Mouse (Mus musculus) bone marrow macrophage, adult 2 months (primary cell): ENCODE results near the gene Rps10. TPM values are rescaled to one million over a fixed set of nuclear protein-coding genes. Genes with fewer than 3 reads are reported as not detected.
"Not testable (repeated sequence)": the region's sequence is repeated elsewhere in the genome, so short reads cannot be mapped to it uniquely, and the experiment has no call there.

Experiments used
- H3K27ac ChIP-seq: 2 replicates; pipeline ENCODE4 v1.5.1; 2012; ENCODE audit warnings: low read depth, low read length; ENCODE audit not compliant: insufficient read depth
- H3K4me1 ChIP-seq: 2 replicates; pipeline ENCODE4 v1.6.1; 2012; ENCODE audit warnings: low read length; ENCODE audit not compliant: control insufficient read depth, insufficient read depth
- H3K4me3 ChIP-seq: 2 replicates; pipeline ENCODE4 v1.5.1; 2012; ENCODE audit warnings: mild to moderate bottlenecking, low read length, moderate library complexity; ENCODE audit not compliant: insufficient read depth
- CTCF ChIP-seq: IDR thresholded peaks from 2 replicates; pipeline ENCODE4 v1.5.1; 2012; ENCODE audit warnings: low read depth, mild to moderate bottlenecking, low read length, moderate library complexity
- POLR2A ChIP-seq: IDR thresholded peaks from 2 replicates; pipeline ENCODE4 v1.6.1; 2012; ENCODE audit warnings: mild to moderate bottlenecking, low read depth, low read length, borderline replicate concordance
- polyA plus RNA-seq: library from polyadenylated mRNA; stranded (reverse); fragments of >200 nt; gene quantifications from 2 replicates; pipeline ENCODE4 v1.2.4, GENCODE M21; 2012; ENCODE audit not compliant: missing spikeins, insufficient read depth, insufficient read length

The Rps10 gene
- polyA plus RNA-seq, 1 experiment, result 1,367 TPM

- peaks cover 14% of the 10 kb centered on the region for H3K4me1 ChIP-seq
- H3K4me3 ChIP-seq, result no peak overlapping the region
- H3K27ac ChIP-seq, result no peak overlapping the region
- TF ChIP-seq CTCF (no peak), POLR2A (no peak)
These were observed 8.1 kb upstream of the Rps10 start for GRCm38 (mm10) chr17:27644572-27644971.

GRCm38 (mm10) chr17:27643756-27644155, 7.3 kb upstream of the Rps10 start:
- TF ChIP-seq CTCF (no peak), POLR2A (no peak)
- H3K4me1 ChIP-seq, result peaks cover 14% of the 10 kb centered on the region
- no peak overlapping the region for H3K4me3 ChIP-seq
- H3K27ac ChIP-seq, result no peak overlapping the region

- H3K27ac ChIP-seq, result peak overlapping the region; percentile 65
- peaks cover 14% of the 10 kb centered on the region for H3K4me1 ChIP-seq
- H3K4me3 ChIP-seq, result peak overlapping the region; percentile 27; the same call in 1 of the 2 replicates
- TF ChIP-seq POLR2A (no peak), CTCF (no peak)
These were observed 6.6 kb upstream of the Rps10 start for GRCm38 (mm10) chr17:27643101-27643500.

GRCm38 (mm10) chr17:27642491-27643062, 6.1 kb upstream of the Rps10 start:
- H3K4me3 ChIP-seq, result peak overlapping the region; percentile 27
- TF ChIP-seq CTCF (no peak), POLR2A (no peak)
- peaks cover 14% of the 10 kb centered on the region for H3K4me1 ChIP-seq
- peak overlapping the region; percentile 65 for H3K27ac ChIP-seq

GRCm38 (mm10) chr17:27639851-27640250, 3.4 kb upstream of the Rps10 start:
- H3K4me1 ChIP-seq, result peaks cover 16% of the 10 kb centered on the region
- H3K27ac ChIP-seq, H3K4me3 ChIP-seq: not testable (repeated sequence)

GRCm38 (mm10) chr17:27638921-27639332, 2.5 kb upstream of the Rps10 start:
- Histone ChIP-seq H3K4me1 (peaks cover 15% of the 10 kb centered on the region), H3K4me3 (no peak overlapping the region), H3K27ac (no peak overlapping the region)
- TF ChIP-seq CTCF (peak; percentile 64; the same call in 1 of the 2 replicates), POLR2A (no peak)

GRCm38 (mm10) chr17:27637333-27637732, 864 bp upstream of the Rps10 start:
- H3K27ac ChIP-seq, result no peak overlapping the region
- no peak overlapping the region for H3K4me3 ChIP-seq

GRCm38 (mm10) chr17:27635575-27635903, 930 bp downstream of the Rps10 start:
- H3K4me1 ChIP-seq, result not testable (repeated sequence)
- peak overlapping the region; percentile 64 for H3K27ac ChIP-seq
- peak overlapping the region; percentile 55 for H3K4me3 ChIP-seq

More at GRCm38 (mm10) chr17:27637333-27637732, 864 bp upstream of the Rps10 start:
- peaks cover 8% of the 10 kb centered on the region; the same call in 1 of the 2 replicates for H3K4me1 ChIP-seq
- TF ChIP-seq POLR2A (no peak), CTCF (no peak)

GRCm38 (mm10) chr17:27634871-27635574, 1.4 kb downstream of the Rps10 start, which contains the start of gene RPS10-NUDT3:
Gene RPS10-NUDT3 (minus strand): TSS chr17:27635222.
- TF ChIP-seq CTCF (no peak), POLR2A (no peak)
- Histone ChIP-seq H3K4me3 (peak within 1 kb of the TSS; percentile 68), H3K27ac (peak within 1 kb of the TSS; percentile 72), H3K4me1 (peaks cover 8% of the 10 kb centered on the region; the same call in 1 of the 2 replicates)

GRCm38 (mm10) chr17:27629249-27630020, 7.0 kb downstream of the Rps10 start:
- Histone ChIP-seq H3K27ac (no peak overlapping the region), H3K4me1 (peaks cover 6% of the 10 kb centered on the region; the same call in 1 of the 2 replicates), H3K4me3 (no peak overlapping the region)
- TF ChIP-seq POLR2A, result no peak
- peak; percentile 50 for TF ChIP-seq CTCF
